Mouse (Mus musculus) liver, adult 2 months (tissue): ENCODE data around the gene Fn1.

Source experiments
- CTCF ChIP-seq: fragments of 200-500 bp; IDR thresholded peaks from 2 replicates; pipeline ENCODE4 v1.5.1; 2011; ENCODE audit warnings: low read depth, low read length, control low read depth
- POLR2A ChIP-seq: fragments of 200-500 bp; IDR thresholded peaks from 2 replicates; pipeline ENCODE4 v1.6.1; 2011; ENCODE audit warnings: low read length, control low read depth; ENCODE audit not compliant: insufficient read depth; ENCODE audit errors: extremely low read depth

DNA sequence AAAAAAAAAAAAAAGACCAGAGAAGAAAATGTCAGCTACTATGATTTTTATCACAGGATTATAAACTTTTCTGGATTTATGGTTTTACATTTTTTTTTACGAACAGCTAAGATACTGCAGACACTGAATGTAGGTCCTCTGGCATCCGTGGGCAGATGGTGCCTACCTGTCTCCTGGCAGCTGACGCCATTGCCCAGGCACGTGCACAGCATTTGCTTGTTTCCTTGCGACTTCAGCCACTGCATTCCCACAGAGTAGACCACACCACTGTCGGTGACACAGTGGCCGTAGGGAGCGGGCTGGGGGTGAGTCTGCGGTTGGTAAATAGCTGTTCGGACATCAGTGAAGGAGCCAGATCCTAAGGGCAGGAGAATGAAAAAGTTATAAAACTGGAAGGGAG lies 10.2 kb downstream of the Fn1 start:
- no peak for TF ChIP-seq CTCF
- no peak for TF ChIP-seq POLR2A
